Mouse (Mus musculus) cerebellum, postnatal 4 days (tissue): ENCODE results near the gene Krt36.

ENCODE experiments used
- DNase-seq, 2 experiments: peaks; one replicate each; pipeline ENCODE4 v3.0.0; 2022; ENCODE audit warnings: low spot score in 2 of 2, mixed read lengths in 1 of 2

Krt36 gene

GRCm38 (mm10) chr11:100088378-100089025, 16.9 kb downstream of the Krt36 start:
- DNase-seq = no peak

- DNase-seq = no peak
Observed at GRCm38 (mm10) chr11:100087861-100088260, 17.6 kb downstream of the Krt36 start, which contains the start of gene Krt32. TSS of gene Krt32 (minus strand) at chr11:100088226.

- no peak for DNase-seq
Observed at GRCm38 (mm10) chr11:100073873-100074272, 31.6 kb downstream of the Krt36 start.

GRCm38 (mm10) chr11:100067293-100068036, 38.0 kb downstream of the Krt36 start:
- DNase-seq = no peak

- DNase-seq = no peak
Observed at GRCm38 (mm10) chr11:100066236-100067010, 39.0 kb downstream of the Krt36 start.

- DNase-seq = no peak
Observed at GRCm38 (mm10) chr11:100058875-100059274, 46.6 kb downstream of the Krt36 start.

- DNase-seq = no peak
Observed at GRCm38 (mm10) chr11:100055686-100056655, 49.5 kb downstream of the Krt36 start.
